Mouse (Mus musculus): Measurements from ENCODE around the gene Gm8922. TPM values are rescaled to one million over a fixed set of nuclear protein-coding genes. Genes with fewer than 3 reads are reported as not detected.

Gene Gm8922
- not detected for total RNA-seq (2023)

GRCm38 (mm10) chr5:11681659-11682058 lies at the start of gene Gm8922:
Gm8922 (plus strand) TSS chr5:11681959.

Other genes with a start within 250 kb of the Gm8922 start
- gene Gm8906, start 179.3 kb upstream of the Gm8922 start, total RNA-seq (2023): not detected
- not detected for gene Gm6460, start 87.0 kb upstream of the Gm8922 start, total RNA-seq (2023)
- not detected for gene Gm8926, start 88.6 kb downstream of the Gm8922 start, total RNA-seq (2023)
- gene Gm6465, start 163.6 kb downstream of the Gm8922 start, total RNA-seq (2023): not detected
- gene 4933402N22Rik, start 236.1 kb downstream of the Gm8922 start, total RNA-seq (2023): not detected

All from monocyte, adult 59 days (primary cell).